Mouse (Mus musculus): ENCODE data around the gene 4930590J08Rik. TPM values are rescaled to one million over a fixed set of nuclear protein-coding genes. Genes with fewer than 3 reads are reported as not detected.

Gene 4930590J08Rik
- total and polyA plus RNA-seq, 3 experiments: 0.33 to 0.42 TPM; not detected in 1

- no peaks in the 10 kb centered on the region for H3K36me3 ChIP-seq (ENCODE audit: control insufficient read depth in 1 of 2, insufficient read depth in 2 of 2, low read length in 2 of 2)
- no peak overlapping the region for H3K9ac ChIP-seq (ENCODE audit: control insufficient read depth, low read depth, low read length, poor library complexity, severe bottlenecking)
- H3K4me1 ChIP-seq (ENCODE audit: control insufficient read depth in 1 of 2, insufficient read depth in 2 of 2, low read length in 2 of 2): no peaks in the 10 kb centered on the region
- no peak for TF ChIP-seq SMC3 (IDR thresholded peaks at IDR 0.05; ENCODE audit: low read depth, low read length)
- no peak for TF ChIP-seq TCF12 (IDR thresholded peaks at IDR 0.05; ENCODE audit: low read depth, low read length)
- H3K4me3 ChIP-seq (ENCODE audit: control insufficient read depth in 1 of 2, insufficient read depth in 1 of 2, low read depth in 2 of 2, low read length in 2 of 2): no peak overlapping the region
- no peak for DNase-seq (ENCODE audit: low read depth, low spot score)
- no peaks in the 10 kb centered on the region for H3K79me2 ChIP-seq (ENCODE audit: control insufficient read depth, insufficient read depth, low read length, poor library complexity)
- 0 out of 4 replicates have a peak, but pooled peaks cover 0 to 2% of the 10 kb centered on the region in 2 experiments for H3K27me3 ChIP-seq (ENCODE audit: control insufficient read depth in 1 of 2, insufficient read depth in 2 of 2, low read length in 2 of 2)
- H3K27ac ChIP-seq (ENCODE audit: control insufficient read depth, low read depth, low read length): no peak overlapping the region
- no peaks in the 10 kb centered on the region for H3K9me3 ChIP-seq (replicated peaks; ENCODE audit: insufficient read depth, low read length)
Observed at GRCm38 (mm10) chr6:91996072-91996471, 93.5 kb downstream of the 4930590J08Rik start.

Other genes with a start within 250 kb of the 4930590J08Rik start
- gene Slc6a6, start 218.8 kb upstream of the 4930590J08Rik start, total RNA-seq (2012; rRNA removed): 54.6 and 57.2 TPM in 2 replicates
- gene Slc6a6, start 218.8 kb upstream of the 4930590J08Rik start, polyA plus RNA-seq (2012; ENCODE audit: insufficient read depth in 1 of 2, insufficient read length in 2 of 2, low read depth in 1 of 2, low replicate concordance in 2 of 2, missing spikeins in 1 of 2): 10 to 100 TPM in 1 of 2 experiments, not detected in 1; 90.0 TPM
- gene Grip2, start 75.6 kb upstream of the 4930590J08Rik start, total RNA-seq (2012; rRNA removed): not detected in 2 replicates
- gene Grip2, start 75.6 kb upstream of the 4930590J08Rik start, polyA plus RNA-seq (2012; ENCODE audit: insufficient read depth in 1 of 2, insufficient read length in 2 of 2, low read depth in 1 of 2, low replicate concordance in 2 of 2, missing spikeins in 1 of 2): not detected
- 14.5 and 15.6 TPM in 2 replicates for gene Ccdc174, start 24.8 kb upstream of the 4930590J08Rik start, total RNA-seq (2012; rRNA removed)
- gene Ccdc174, start 24.8 kb upstream of the 4930590J08Rik start, polyA plus RNA-seq (2012; ENCODE audit: insufficient read depth in 1 of 2, insufficient read length in 2 of 2, low read depth in 1 of 2, low replicate concordance in 2 of 2, missing spikeins in 1 of 2): 10 to 100 TPM in 1 of 2 experiments, not detected in 1; 20.2 TPM
- not detected in 2 replicates for gene Fgd5, start 76.1 kb downstream of the 4930590J08Rik start, total RNA-seq (2012; rRNA removed)
- gene Fgd5, start 76.1 kb downstream of the 4930590J08Rik start, polyA plus RNA-seq (2012; ENCODE audit: insufficient read depth in 1 of 2, insufficient read length in 2 of 2, low read depth in 1 of 2, low replicate concordance in 2 of 2, missing spikeins in 1 of 2): under 1 TPM in 1 of 2 experiments, not detected in 1; 0.03 TPM
- gene Nr2c2, start 188.6 kb downstream of the 4930590J08Rik start, total RNA-seq (2012; rRNA removed): 12.1 and 20.1 TPM in 2 replicates
- 10 to 100 TPM in 1 of 2 experiments, not detected in 1; 17.0 TPM for gene Nr2c2, start 188.6 kb downstream of the 4930590J08Rik start, polyA plus RNA-seq (2012; ENCODE audit: insufficient read depth in 1 of 2, insufficient read length in 2 of 2, low read depth in 1 of 2, low replicate concordance in 2 of 2, missing spikeins in 1 of 2)